22 mouse cellular contexts compared by ENCODE assay signal in genomic region chr4:138031828-138032227, GRCm38 (mm10). TPM values are rescaled to one million over a fixed set of nuclear protein-coding genes. Genes with fewer than 3 reads are reported as not detected.
DNase-seq lines count a peak whose midpoint lies in the region; ATAC-seq and TF ChIP-seq lines count a peak whose summit lies in the region.
"Had no signal": no experiment of that assay in that cellular context is flagged by ENCODE, and none has a peak within 500 bp of the region (broad histone marks: within the 10 kb centered on the region; RNA-seq: fewer than 3 reads in every experiment).

No protein-coding gene starts in this region.

- no peak for TF ChIP-seq CTCF in lung, adult 2 months (IDR thresholded peaks at IDR 0.05; ENCODE audit: insufficient read depth, low read length)

- no peak for TF ChIP-seq POLR2A in lung, adult 2 months (IDR thresholded peaks at IDR 0.05; ENCODE audit: borderline replicate concordance, extremely low read depth, low read depth, low read length)

- H3K4me1 ChIP-seq in lung, adult 2 months (ENCODE audit: control insufficient read depth, insufficient read depth, low read length), result no peaks in the 10 kb centered on the region

- ATAC-seq in frontal cortex, adult (ENCODE audit: low TSS enrichment), result peak; percentile 6; the same call in 1 of the 2 replicates
- ATAC-seq: forebrain, embryonic 16.5 days; hindbrain, embryonic 16.5 days had no signal

- WGBS in lung, adult 2 months, result 79% methylated on average over 10 of the region's 10 CpGs

- no peak for DNase-seq in frontal cortex, postnatal 10 days (ENCODE audit: low spot score in 2 of 2)
- DNase-seq in lung, adult 2 months, result peak; percentile 37
- peak; percentile 37 for DNase-seq in lung, postnatal 14 days
- DNase-seq in cerebellum, adult 18-20 months, result no peak
- DNase-seq in adrenal gland, adult (ENCODE audit: inconsistent age in 2 of 2, low spot score in 1 of 2), result no peak
- DNase-seq in kidney, postnatal 4 days, result no peak
- DNase-seq: adrenal gland, postnatal 25 days; cerebellum, adult 8-10 months; cerebellum, postnatal 14 days; embryo, embryonic 11 days; gastrocnemius, postnatal 10 days; heart, adult 18-20 months; heart, postnatal 10 days; heart, postnatal 4 days had no signal

- no peak overlapping the region for H3K4me3 ChIP-seq in lung, adult 2 months (replicated peaks; ENCODE audit: extremely low read depth, low read depth, low read length)
- H3K4me3 ChIP-seq: embryonic facial prominence, embryonic 15.5 days; erythroblast, embryonic 14.5 days; forebrain, embryonic 10.5 days; heart, embryonic 10.5 days; hindbrain, embryonic 12.5 days had no signal

RNA-seq across cellular contexts. Expression of gene Eif4g3, which starts 39.0 kb away (rescaled TPM):
- polyA plus RNA-seq in lung, adult 2 months (2012; rRNA removed), result 69.8 and 79.4 TPM in 2 replicates

Comparison
In these comparisons a context has a peak if more than half of its experiments do, and no peak if none do; other contexts are left out.
1. DNase-seq: peak in lung, adult 2 months (single experiment) and lung, postnatal 14 days (single experiment); none in frontal cortex, postnatal 10 days (0 of 2), cerebellum, adult 18-20 months (0 of 2), adrenal gland, adult (0 of 2) and kidney, postnatal 4 days (0 of 2).